Mouse (Mus musculus) lung, adult 2 months (tissue): Measurements from ENCODE around the gene Ubiad1.

Experiments
- CTCF ChIP-seq: fragments of 200-500 bp; IDR thresholded peaks from 2 replicates; pipeline ENCODE4 v1.5.1; 2011; ENCODE audit warnings: mild to moderate bottlenecking, low read length, control low read depth; ENCODE audit not compliant: insufficient read depth
- POLR2A ChIP-seq: fragments of 200-500 bp; IDR thresholded peaks from 2 replicates; pipeline ENCODE4 v1.6.1; 2011; ENCODE audit warnings: low read depth, mild to moderate bottlenecking, control low read depth, low read length, borderline replicate concordance; ENCODE audit errors: extremely low read depth

GRCm38 (mm10) chr4:148453707-148454106 is 9.1 kb upstream of the Ubiad1 start:
- TF ChIP-seq CTCF (no peak), POLR2A (no peak)
